Mouse (Mus musculus): Measurements from ENCODE around the gene Sept7. TPM values are rescaled to one million over a fixed set of nuclear protein-coding genes. Genes with fewer than 3 reads are reported as not detected.
A peak's percentile ranks its signal among the peaks of the same experiment; 100 is the strongest.

Gene Sept7
- total RNA-seq (2014; rRNA removed) = 137 and 168 TPM in 2 replicates
- polyA plus RNA-seq (2015; fragmentation: Nextera tagmentation; extraction: Ambion mirVana) = 249 TPM in 2 replicates

DNA sequence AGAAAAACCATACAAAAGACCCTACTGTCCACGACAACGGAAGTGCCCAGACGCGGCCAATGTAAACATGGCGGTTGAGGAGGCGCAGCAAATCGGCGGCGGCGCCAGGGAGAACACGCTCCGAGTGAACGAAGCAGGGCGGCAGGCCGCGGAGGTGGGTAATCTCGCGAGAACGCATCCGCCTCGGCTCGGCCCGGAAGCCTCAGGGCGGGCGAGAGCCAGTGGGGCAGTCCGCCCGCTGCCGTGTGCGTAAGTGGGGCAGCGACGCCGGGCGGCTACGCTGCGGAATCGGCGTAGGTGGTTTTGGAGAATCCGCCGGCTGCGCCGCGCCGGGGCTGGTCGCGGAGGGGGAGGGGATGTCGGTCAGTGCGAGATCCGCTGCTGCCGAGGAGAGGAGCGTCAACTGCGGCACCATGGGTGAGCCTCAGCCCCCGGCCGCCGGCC, at the start of gene Sept7:
Sept7 (plus strand) TSS at position 157 of the 444 bp plus-strand sequence.
- under 1% methylated on average over 42 of the region's 54 CpGs for WGBS
- Histone ChIP-seq H3K4me3 (ENCODE audit: low read depth, low read length) (peak within 1 kb of the TSS; percentile 81), H3K4me1 (ENCODE audit: insufficient read depth, low read length) (peaks cover 13% of the 10 kb centered on the region), H3K36me3 (ENCODE audit: insufficient read depth, low read length) (no peaks in the 10 kb centered on the region), H3K9ac (replicated peaks; ENCODE audit: low read length, poor library complexity, severe bottlenecking) (peak within 1 kb of the TSS; percentile 98), H3K27me3 (ENCODE audit: insufficient read depth, low read length) (no peaks in the 10 kb centered on the region), H3K27ac (ENCODE audit: low read depth, low read length) (peak within 1 kb of the TSS; percentile 98), H3K9me3 (ENCODE audit: low read length) (no peaks in the 10 kb centered on the region), H3K4me2 (ENCODE audit: low read depth, low read length, poor library complexity, severe bottlenecking) (peak within 1 kb of the TSS; percentile 64)
- ATAC-seq (ENCODE audit: low FRiP score) (peak; percentile 99), DNase-seq (ENCODE audit: low spot score) (peak; percentile 99)
- peak; percentile 42 for TF ChIP-seq CTCF (IDR thresholded peaks at IDR 0.05)

DNA sequence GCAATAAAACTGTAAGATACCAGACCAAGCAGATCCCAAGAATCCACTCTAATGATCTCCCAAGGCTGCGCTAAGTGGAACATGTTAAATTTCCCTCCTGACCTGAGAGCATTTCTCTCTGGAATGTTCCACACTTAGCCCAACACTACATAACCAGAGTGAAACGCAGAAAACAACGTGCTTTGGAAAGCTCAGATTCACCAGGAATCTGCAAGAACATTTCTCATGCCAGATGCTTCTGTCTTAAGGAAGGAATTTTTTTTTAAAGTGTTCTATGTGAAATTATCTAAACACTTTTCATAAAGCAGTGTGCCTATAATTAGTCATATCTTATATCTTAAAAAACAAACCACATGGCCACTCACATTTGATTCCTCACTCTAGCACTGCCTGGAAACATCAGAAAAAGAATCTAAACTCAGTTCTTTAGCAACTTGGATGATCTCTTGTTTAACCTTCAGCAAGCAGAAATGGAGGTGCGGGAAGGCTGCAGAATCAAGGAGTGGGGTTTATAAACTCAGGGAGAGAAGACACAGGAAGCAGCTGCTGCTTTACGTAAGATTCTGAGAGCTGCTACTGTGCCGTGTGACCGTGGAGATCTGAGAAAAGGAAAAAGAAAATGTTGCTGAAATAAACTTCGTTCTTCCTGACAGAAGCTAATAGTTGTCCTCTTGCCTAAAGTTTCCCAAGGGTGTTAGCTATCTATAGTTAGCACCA, 44.0 kb upstream of the Sept7 start:
- Histone ChIP-seq H3K27ac (ENCODE audit: low read depth, low read length) (no peak overlapping the region), H3K36me3 (ENCODE audit: insufficient read depth, low read length) (no peaks in the 10 kb centered on the region), H3K9me3 (ENCODE audit: low read length) (no peaks in the 10 kb centered on the region), H3K27me3 (ENCODE audit: insufficient read depth, low read length) (no peaks in the 10 kb centered on the region), H3K4me3 (ENCODE audit: low read depth, low read length) (no peak overlapping the region), H3K9ac (replicated peaks; ENCODE audit: low read length, poor library complexity, severe bottlenecking) (no peak overlapping the region), H3K4me2 (ENCODE audit: low read depth, low read length, poor library complexity, severe bottlenecking) (no peak overlapping the region), H3K4me1 (ENCODE audit: insufficient read depth, low read length) (peaks cover 2% of the 10 kb centered on the region; the same call in 1 of the 2 replicates)
- TF ChIP-seq CTCF (IDR thresholded peaks at IDR 0.05) = no peak
- ATAC-seq (ENCODE audit: low FRiP score) (no peak), DNase-seq (ENCODE audit: low spot score) (no peak)
- WGBS = 86% methylated on average over 8 of the region's 8 CpGs

DNA sequence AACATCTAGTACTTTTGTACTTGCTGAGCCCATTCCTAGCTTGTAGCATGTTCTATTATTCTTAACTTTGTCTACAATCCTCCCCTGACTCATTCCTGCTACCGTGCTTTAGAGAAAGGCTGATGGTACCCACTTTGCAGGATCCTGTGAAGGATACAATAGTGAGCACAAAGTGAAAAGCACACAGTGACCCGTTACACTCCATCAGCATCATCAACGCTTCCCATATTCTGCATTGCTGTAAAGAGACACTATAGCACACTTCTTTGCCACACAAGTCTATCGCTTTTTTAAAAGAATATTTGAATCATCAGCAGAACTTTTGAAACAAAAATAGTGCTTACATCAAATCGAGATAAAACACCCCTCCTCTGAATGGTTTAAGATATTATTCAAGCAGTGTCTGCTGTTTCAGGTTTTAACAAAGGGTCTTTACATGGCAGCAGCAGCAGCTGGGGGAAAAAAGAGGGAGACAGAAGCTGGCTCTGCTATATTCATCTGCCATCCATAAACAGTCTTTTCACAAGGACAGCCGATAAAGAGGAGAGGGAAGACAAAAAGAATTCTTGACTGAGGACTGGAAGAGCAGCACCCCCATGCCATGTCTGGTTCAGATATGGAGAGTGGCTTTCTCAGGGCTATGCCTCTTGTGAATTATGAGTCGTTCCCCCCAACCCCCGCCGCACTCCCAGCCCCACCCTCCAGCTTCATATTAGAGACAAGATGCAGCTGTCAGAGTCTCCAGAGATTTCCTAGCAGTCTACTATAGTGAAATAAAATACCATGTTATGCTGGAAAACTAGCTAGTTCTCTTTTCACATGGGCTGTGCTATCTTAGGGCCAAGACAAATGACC, 39.7 kb upstream of the Sept7 start:
- no peak overlapping the region for H3K9ac ChIP-seq (replicated peaks; ENCODE audit: low read length, poor library complexity, severe bottlenecking)
- no peaks in the 10 kb centered on the region for H3K9me3 ChIP-seq (ENCODE audit: low read length)
- no peak overlapping the region for H3K4me3 ChIP-seq (ENCODE audit: low read depth, low read length)
- H3K4me2 ChIP-seq (ENCODE audit: low read depth, low read length, poor library complexity, severe bottlenecking) = no peak overlapping the region
- DNase-seq (ENCODE audit: low spot score) = peak; percentile 24
- H3K4me1 ChIP-seq (ENCODE audit: insufficient read depth, low read length) = peaks cover 2% of the 10 kb centered on the region; the same call in 1 of the 2 replicates
- peak; percentile 56; the same call in 1 of the 2 replicates for ATAC-seq (ENCODE audit: low FRiP score)
- WGBS = 48% methylated on average over 9 of the region's 9 CpGs
- no peak for TF ChIP-seq CTCF (IDR thresholded peaks at IDR 0.05)
- no peaks in the 10 kb centered on the region for H3K36me3 ChIP-seq (ENCODE audit: insufficient read depth, low read length)
- no peaks in the 10 kb centered on the region for H3K27me3 ChIP-seq (ENCODE audit: insufficient read depth, low read length)
- H3K27ac ChIP-seq (ENCODE audit: low read depth, low read length) = peak overlapping the region; percentile 57; the same call in 1 of the 2 replicates

DNA sequence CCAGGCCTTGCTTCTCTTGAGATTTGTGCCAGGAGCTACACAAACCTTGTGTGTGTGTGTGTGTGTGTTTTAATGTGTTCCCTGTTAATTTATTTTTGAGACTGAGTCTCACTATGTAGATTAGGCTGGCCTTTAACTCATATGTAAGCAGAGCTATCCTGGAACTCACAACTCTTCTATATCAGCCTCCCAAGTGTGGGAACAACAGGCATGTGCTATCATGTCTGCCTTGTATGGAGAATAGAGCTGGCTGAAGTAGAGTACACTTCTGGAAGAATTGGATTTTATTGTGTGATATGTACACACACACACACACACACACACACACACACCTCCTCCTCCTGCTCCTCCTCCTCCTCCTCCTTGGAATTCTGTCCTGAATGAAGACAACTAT, 39.1 kb upstream of the Sept7 start:
- H3K9ac ChIP-seq (replicated peaks; ENCODE audit: low read length, poor library complexity, severe bottlenecking) = no peak overlapping the region
- H3K4me2 ChIP-seq (ENCODE audit: low read depth, low read length, poor library complexity, severe bottlenecking) = no peak overlapping the region
- no peaks in the 10 kb centered on the region for H3K36me3 ChIP-seq (ENCODE audit: insufficient read depth, low read length)
- ATAC-seq (ENCODE audit: low FRiP score) (no peak), DNase-seq (ENCODE audit: low spot score) (no peak)
- no peak for TF ChIP-seq CTCF (IDR thresholded peaks at IDR 0.05)
- no peak overlapping the region for H3K4me3 ChIP-seq (ENCODE audit: low read depth, low read length)
- H3K27me3 ChIP-seq (ENCODE audit: insufficient read depth, low read length) = no peaks in the 10 kb centered on the region
- H3K9me3 ChIP-seq (ENCODE audit: low read length) = no peaks in the 10 kb centered on the region
- no peak overlapping the region for H3K27ac ChIP-seq (ENCODE audit: low read depth, low read length)
- H3K4me1 ChIP-seq (ENCODE audit: insufficient read depth, low read length) = peaks cover 2% of the 10 kb centered on the region; the same call in 1 of the 2 replicates

DNA sequence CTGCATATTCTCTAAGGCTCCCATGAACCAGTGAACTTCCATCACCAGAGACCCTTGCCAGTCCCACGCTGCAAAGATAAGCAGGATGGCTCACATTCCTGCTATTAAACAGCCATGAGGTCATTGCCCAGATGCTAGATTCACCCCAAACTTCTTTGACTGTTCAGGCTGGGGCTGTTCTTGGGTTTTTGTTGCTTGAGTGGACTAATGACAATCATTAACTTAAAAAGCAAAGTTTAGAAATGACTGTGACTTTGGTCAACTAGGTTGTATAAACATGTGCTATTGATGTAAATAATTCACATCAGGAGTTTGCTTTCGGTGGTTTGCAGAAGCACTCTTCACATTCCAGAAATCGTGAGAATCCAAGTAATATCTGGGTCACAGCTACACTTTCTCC, 36.8 kb upstream of the Sept7 start:
- H3K9ac ChIP-seq (replicated peaks; ENCODE audit: low read length, poor library complexity, severe bottlenecking) = no peak overlapping the region
- DNase-seq (ENCODE audit: low spot score) (no peak), ATAC-seq (ENCODE audit: low FRiP score) (no peak)
- peaks cover 2% of the 10 kb centered on the region; the same call in 1 of the 2 replicates for H3K4me1 ChIP-seq (ENCODE audit: insufficient read depth, low read length)
- no peak overlapping the region for H3K4me3 ChIP-seq (ENCODE audit: low read depth, low read length)
- H3K9me3 ChIP-seq (ENCODE audit: low read length) = no peaks in the 10 kb centered on the region
- no peaks in the 10 kb centered on the region for H3K36me3 ChIP-seq (ENCODE audit: insufficient read depth, low read length)
- 80% methylated on average over 3 of the region's 3 CpGs for WGBS
- H3K27me3 ChIP-seq (ENCODE audit: insufficient read depth, low read length) = no peaks in the 10 kb centered on the region
- H3K27ac ChIP-seq (ENCODE audit: low read depth, low read length) = no peak overlapping the region
- TF ChIP-seq CTCF (IDR thresholded peaks at IDR 0.05) = no peak
- no peak overlapping the region for H3K4me2 ChIP-seq (ENCODE audit: low read depth, low read length, poor library complexity, severe bottlenecking)
